Comparison of ENCODE assay signal across 16 mouse cellular contexts in the genomic region with DNA sequence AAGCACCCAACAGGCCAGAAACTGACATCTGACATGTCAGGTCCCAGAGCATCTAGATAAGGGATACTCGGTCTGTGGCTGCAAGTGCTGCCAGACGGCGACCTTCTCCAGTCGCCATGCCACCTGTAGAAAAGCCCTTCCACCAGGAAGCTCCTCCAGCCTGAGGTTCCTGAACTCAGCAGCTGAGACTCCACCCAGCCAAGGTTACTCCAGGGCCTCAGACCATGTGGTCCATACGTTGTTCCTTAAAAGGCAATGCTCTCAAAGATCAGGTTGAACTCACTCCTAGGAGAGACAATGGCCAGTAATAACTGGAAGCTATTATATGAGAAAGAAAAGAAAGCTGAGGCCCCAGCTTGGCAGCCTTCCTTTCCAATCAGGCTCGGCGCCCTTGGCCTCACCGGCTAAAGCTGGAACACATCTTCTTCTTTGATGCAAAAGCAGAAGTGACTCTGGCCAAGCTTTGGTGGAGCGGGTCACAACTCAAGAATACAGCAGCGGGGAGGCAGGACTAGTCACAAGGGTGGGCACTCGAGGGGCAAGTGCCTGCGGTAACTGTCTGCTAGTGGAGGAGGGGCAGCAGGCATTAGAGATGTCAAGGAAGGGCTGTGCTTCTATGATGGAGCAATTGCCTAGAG. TPM values are rescaled to one million over a fixed set of nuclear protein-coding genes. Genes with fewer than 3 reads are reported as not detected.
A peak's percentile ranks its signal among the peaks of the same experiment; 100 is the strongest.
DNase-seq lines count a peak whose midpoint lies in the region; ATAC-seq and TF ChIP-seq lines count a peak whose summit lies in the region.
"Had no signal": no experiment of that assay in that cellular context is flagged by ENCODE, and none has a peak within 500 bp of the region (broad histone marks: within the 10 kb centered on the region; RNA-seq: fewer than 3 reads in every experiment).

No protein-coding gene starts in this region.

- no peak for TF ChIP-seq CTCF in CH12.LX (conservative IDR thresholded peaks at IDR 0.05 in 1 of 2, IDR thresholded peaks at IDR 0.05 in 1 of 2; ENCODE audit: low read depth in 2 of 2, low read length in 2 of 2)

- no peak for TF ChIP-seq RAD21 in CH12.LX (IDR thresholded peaks at IDR 0.05; ENCODE audit: low read depth, low read length)

- TF ChIP-seq EP300 in CH12.LX (IDR thresholded peaks at IDR 0.05; ENCODE audit: low read length) = no peak

- H3K36me3 ChIP-seq in heart, embryonic 12.5 days = no peaks in the 10 kb centered on the region
- peaks cover 2 to 71% of the 10 kb centered on the region in 2 experiments for H3K36me3 ChIP-seq in CH12.LX (replicated peaks in 1 of 2; ENCODE audit: control insufficient read depth in 1 of 2, insufficient read depth in 1 of 2, low read length in 1 of 2)
- H3K36me3 ChIP-seq in embryonic facial prominence, embryonic 14.5 days (ENCODE audit: control insufficient read depth, insufficient read depth, low read length) = no peaks in the 10 kb centered on the region
- H3K36me3 ChIP-seq in midbrain, embryonic 10.5 days = no peaks in the 10 kb centered on the region
- H3K36me3 ChIP-seq: embryonic facial prominence, embryonic 13.5 days; hindbrain, embryonic 15.5 days; kidney, embryonic 15.5 days had no signal

- dilution Hi-C loops in CH12.LX (cut with MboI; ENCODE audit: extremely low pct_ligation_motif_present, extremely low pct_unique_long_range_greater_than_20kb, low sequenced_read_pairs) = no loop called here

- DNase-seq in heart, postnatal 14 days = no peak
- DNase-seq in CH12.LX (ENCODE audit: extremely low read depth) = no peak
- no peak for DNase-seq in embryonic facial prominence, embryonic 14.5 days (ENCODE audit: low spot score)
- no peak for DNase-seq in midbrain, embryonic 10.5 days (ENCODE audit: low spot score)
- no peak for DNase-seq in left cerebral cortex, postnatal 4 days
- DNase-seq: adrenal gland, adult 2 months; cerebellum, postnatal 14 days; lung, adult 18-20 months; spleen, adult 18-20 months had no signal

- H3K27ac ChIP-seq in heart, embryonic 12.5 days (ENCODE audit: poor library complexity, severe bottlenecking) = peak overlapping the region; percentile 63
- peak overlapping the region; percentile 20; the same call in 1 of the 2 replicates for H3K27ac ChIP-seq in CH12.LX (ENCODE audit: insufficient read depth, low read depth)
- H3K27ac ChIP-seq in embryonic facial prominence, embryonic 14.5 days (replicated peaks; ENCODE audit: low read depth, low read length) = no peak overlapping the region
- no peak overlapping the region for H3K27ac ChIP-seq in midbrain, embryonic 10.5 days (replicated peaks)
- H3K27ac ChIP-seq: embryonic facial prominence, embryonic 13.5 days; forebrain, embryonic 13.5 days; hindbrain, embryonic 15.5 days; kidney, embryonic 15.5 days had no signal

- H3K4me3 ChIP-seq in heart, embryonic 12.5 days = no peak overlapping the region
- no peak overlapping the region for H3K4me3 ChIP-seq in CH12.LX (replicated peaks in 1 of 3; ENCODE audit: low read depth in 2 of 3, low read length in 2 of 3, poor library complexity in 1 of 3)
- no peak overlapping the region for H3K4me3 ChIP-seq in embryonic facial prominence, embryonic 14.5 days (ENCODE audit: low read depth, low read length)
- H3K4me3 ChIP-seq in midbrain, embryonic 10.5 days = no peak overlapping the region
- H3K4me3 ChIP-seq: embryonic facial prominence, embryonic 13.5 days; forebrain, embryonic 13.5 days; hindbrain, embryonic 15.5 days; kidney, embryonic 15.5 days had no signal

- peaks cover 3% of the 10 kb centered on the region for H3K79me2 ChIP-seq in CH12.LX (replicated peaks; ENCODE audit: control insufficient read depth, extremely low read depth, insufficient read depth, poor library complexity, severe bottlenecking)

- no peak overlapping the region; the same call in 1 of the 2 replicates for H3K9ac ChIP-seq in heart, embryonic 12.5 days
- no peak overlapping the region for H3K9ac ChIP-seq in CH12.LX (ENCODE audit: insufficient read depth, low read depth)
- no peak overlapping the region for H3K9ac ChIP-seq in embryonic facial prominence, embryonic 14.5 days (ENCODE audit: low read depth, low read length)
- H3K9ac ChIP-seq: embryonic facial prominence, embryonic 13.5 days; forebrain, embryonic 13.5 days; hindbrain, embryonic 15.5 days; kidney, embryonic 15.5 days had no signal

- H3K4me2 ChIP-seq in heart, embryonic 12.5 days = no peak overlapping the region
- H3K4me2 ChIP-seq in CH12.LX (ENCODE audit: insufficient read depth, low read depth, poor library complexity, severe bottlenecking) = 0 out of 2 replicates have a peak overlapping the region, but pooled peaks have one; percentile 5
- H3K4me2 ChIP-seq in embryonic facial prominence, embryonic 14.5 days (ENCODE audit: low read depth, low read length) = no peak overlapping the region
- H3K4me2 ChIP-seq: embryonic facial prominence, embryonic 13.5 days; forebrain, embryonic 13.5 days; hindbrain, embryonic 15.5 days; kidney, embryonic 15.5 days; midbrain, embryonic 11.5 days had no signal

- TF ChIP-seq POLR2A in CH12.LX (IDR thresholded peaks at IDR 0.05; ENCODE audit: low read depth, low read length) = no peak

- WGBS in heart, embryonic 12.5 days = 61% methylated on average over 12 of the region's 12 CpGs
- WGBS in embryonic facial prominence, embryonic 14.5 days = 87% methylated on average over 12 of the region's 12 CpGs
- 89% methylated on average over 12 of the region's 12 CpGs for WGBS in midbrain, embryonic 10.5 days

- peaks cover 89% of the 10 kb centered on the region for H3K4me1 ChIP-seq in heart, embryonic 12.5 days (replicated peaks)
- H3K4me1 ChIP-seq in CH12.LX (ENCODE audit: control insufficient read depth in 1 of 2, insufficient read depth in 2 of 2) = peaks cover 27 to 89% of the 10 kb centered on the region in 2 experiments
- H3K4me1 ChIP-seq in embryonic facial prominence, embryonic 14.5 days (ENCODE audit: control insufficient read depth, insufficient read depth, low read length) = 0 out of 2 replicates have a peak, but pooled peaks cover 7% of the 10 kb centered on the region
- peaks cover 15% of the 10 kb centered on the region for H3K4me1 ChIP-seq in midbrain, embryonic 10.5 days

- in situ Hi-C loops in CH12.LX (cut with MboI; ENCODE audit: low pct_ligation_motif_present, low pct_unique_long_range_greater_than_20kb, low sequenced_read_pairs) = no loop called here

- ATAC-seq in heart, embryonic 12.5 days (ENCODE audit: insufficient number of reproducible peaks, low FRiP score) = no peak
- ATAC-seq in embryonic facial prominence, embryonic 14.5 days (ENCODE audit: low read depth) = 0 out of 2 replicates have a peak, but pooled peaks have one; percentile 16
- ATAC-seq in megakaryocyte progenitor cell, adult 5-6 weeks (replicated peaks; ENCODE audit: poor library complexity) = peak; percentile 62
- ATAC-seq: forebrain, embryonic 13.5 days had no signal

- H3K9me3 ChIP-seq in heart, embryonic 12.5 days (replicated peaks) = no peaks in the 10 kb centered on the region
- no peaks in the 10 kb centered on the region for H3K9me3 ChIP-seq in CH12.LX (replicated peaks; ENCODE audit: low read length)
- no peaks in the 10 kb centered on the region for H3K9me3 ChIP-seq in embryonic facial prominence, embryonic 14.5 days (ENCODE audit: control insufficient read depth, low read length)
- H3K9me3 ChIP-seq in midbrain, embryonic 10.5 days (replicated peaks) = no peaks in the 10 kb centered on the region
- H3K9me3 ChIP-seq: embryonic facial prominence, embryonic 13.5 days; forebrain, embryonic 13.5 days; hindbrain, embryonic 15.5 days; kidney, embryonic 15.5 days had no signal

- no peaks in the 10 kb centered on the region for H3K27me3 ChIP-seq in heart, embryonic 12.5 days (replicated peaks)
- H3K27me3 ChIP-seq in CH12.LX (replicated peaks) = no peaks in the 10 kb centered on the region
- H3K27me3 ChIP-seq in embryonic facial prominence, embryonic 14.5 days (replicated peaks; ENCODE audit: control insufficient read depth, insufficient read depth, low read length) = no peaks in the 10 kb centered on the region
- H3K27me3 ChIP-seq in midbrain, embryonic 10.5 days (ENCODE audit: low read depth, poor library complexity, severe bottlenecking) = no peaks in the 10 kb centered on the region
- H3K27me3 ChIP-seq: embryonic facial prominence, embryonic 13.5 days; forebrain, embryonic 13.5 days; hindbrain, embryonic 15.5 days; kidney, embryonic 15.5 days had no signal

- intact Hi-C loops in heart, postnatal 14 days (cut with DNase I) = no loop called here
- intact Hi-C loops in left cerebral cortex, postnatal 4 days (cut with DNase I) = no loop called here

TF ChIP-seq in CH12.LX, 34 proteins besides CTCF, POLR2A, EP300 and RAD21:
- TF ChIP-seq BHLHE40 (IDR thresholded peaks at IDR 0.05; ENCODE audit: low read depth, low read length) = no peak
- TF ChIP-seq CHD2 (IDR thresholded peaks at IDR 0.05; ENCODE audit: low read length) = no peak
- no peak for TF ChIP-seq MEF2A (IDR thresholded peaks at IDR 0.05; ENCODE audit: borderline replicate concordance, low read depth, low read length)
- TF ChIP-seq HCFC1 (IDR thresholded peaks at IDR 0.05; ENCODE audit: low read depth, low read length) = no peak
- TF ChIP-seq CHD1 (IDR thresholded peaks at IDR 0.05; ENCODE audit: low read depth, low read length) = no peak
- TF ChIP-seq ZKSCAN1 (IDR thresholded peaks at IDR 0.05; ENCODE audit: borderline replicate concordance, low read depth, low read length) = no peak
- TF ChIP-seq ZNF384 (IDR thresholded peaks at IDR 0.05; ENCODE audit: low read depth, low read length) = no peak
- TF ChIP-seq KAT2A (IDR thresholded peaks at IDR 0.05; ENCODE audit: insufficient replicate concordance, low read length) = no peak

RNA-seq across cellular contexts. Expression of a gene that starts 53.8 kb away (rescaled TPM):
- 37.4 and 39.5 TPM in 2 replicates for polyA plus RNA-seq in heart, embryonic 12.5 days (2016; fragmentation: Nextera tagmentation; extraction: Ambion mirVana)
- total RNA-seq in heart, postnatal 14 days (2021) = 100 to 1,000 TPM; 114 to 124 TPM
- total RNA-seq in CH12.LX (2012; rRNA removed) (22.1 and 26.8 TPM in 2 replicates), CH12.LX (2014; rRNA removed) (7.9 and 10.2 TPM in 2 replicates)
- 56.3 and 61.3 TPM in 2 replicates for polyA plus RNA-seq in CH12.LX (2012; ENCODE audit: insufficient read length, low read depth)
- 17.0 and 19.2 TPM in 2 replicates for polyA plus RNA-seq in embryonic facial prominence, embryonic 14.5 days (2014; fragmentation: Nextera tagmentation; extraction: Ambion mirVana)
- 11.3 and 16.1 TPM in 2 replicates for total RNA-seq in megakaryocyte progenitor cell, adult 5-6 weeks (2015)
- 7.4 and 8.3 TPM in 2 replicates for total RNA-seq in megakaryocyte progenitor cell, adult 5-6 weeks (2017)
- polyA plus RNA-seq in midbrain, embryonic 10.5 days (2016; fragmentation: Nextera tagmentation; extraction: Ambion mirVana) = 9.0 and 10.2 TPM in 2 replicates
- 100 to 1,000 TPM; 149 to 156 TPM for total RNA-seq in left cerebral cortex, postnatal 4 days (2021)

Comparison
In these comparisons a context has a peak if more than half of its experiments do, and no peak if none do; other contexts are left out.
1. H3K27ac ChIP-seq: peak in heart, embryonic 12.5 days (single experiment) and CH12.LX (single experiment); none in embryonic facial prominence, embryonic 14.5 days (single experiment) and midbrain, embryonic 10.5 days (single experiment).
2. RNA of a gene that starts 53.8 kb away (total RNA-seq): 149 to 156 TPM in left cerebral cortex, postnatal 4 days and 114 to 124 TPM in heart, postnatal 14 days; 7.9 to 26.8 TPM in CH12.LX and 7.4 to 16.1 TPM in megakaryocyte progenitor cell, adult 5-6 weeks; every median in the first group is over 4 times any median in the second.